Mouse (Mus musculus) liver, embryonic 16.5 days (tissue): ENCODE measurements around the gene Ssbp4. TPM values are rescaled to one million over a fixed set of nuclear protein-coding genes. Genes with fewer than 3 reads are reported as not detected.

Source experiments
- ATAC-seq: fragments of 200-750 bp; cut with Nextera tagmentation; 2 replicates; pipeline ENCODE4 v1.8.0; 2017; ENCODE audit warnings: low read depth, mild to moderate bottlenecking, moderate number of reproducible peaks, moderate library complexity
- H3K27ac ChIP-seq: fragments of 300-500 bp; sonication (generic); 2 replicates; pipeline ENCODE4 v1.5.1; 2014; ENCODE audit warnings: mild to moderate bottlenecking, low read length
- H3K27me3 ChIP-seq: fragments of 300-500 bp; sonication (generic); 2 replicates; pipeline ENCODE4 v1.6.1; 2014; ENCODE audit warnings: low read depth, low read length, mixed read lengths; ENCODE audit not compliant: control insufficient read depth, insufficient read depth
- H3K36me3 ChIP-seq: fragments of 300-500 bp; sonication (generic); 2 replicates; pipeline ENCODE4 v1.6.1; 2014; ENCODE audit warnings: mild to moderate bottlenecking; ENCODE audit not compliant: control insufficient read depth, insufficient read depth
- H3K4me1 ChIP-seq: fragments of 300-500 bp; sonication (generic); 2 replicates; pipeline ENCODE4 v1.6.1; 2014; ENCODE audit warnings: low read depth, low read length, mixed read lengths; ENCODE audit not compliant: control insufficient read depth
- H3K4me2 ChIP-seq: fragments of 300-500 bp; sonication (generic); 2 replicates; pipeline ENCODE4 v1.6.1; 2014; ENCODE audit warnings: low read depth, low read length, mixed read lengths
- H3K4me3 ChIP-seq: fragments of 300-500 bp; sonication (generic); 2 replicates; pipeline ENCODE4 v1.5.1; 2014; ENCODE audit warnings: low read depth, mild to moderate bottlenecking, low read length
- H3K9ac ChIP-seq: fragments of 300-500 bp; sonication (generic); 2 replicates; pipeline ENCODE4 v1.6.1; 2014; ENCODE audit warnings: low read depth, low read length
- H3K9me3 ChIP-seq: fragments of 300-500 bp; sonication (generic); replicated peaks from 2 replicates; pipeline ENCODE4 v1.6.1; 2016; ENCODE audit warnings: low read length; ENCODE audit not compliant: control insufficient read depth
- WGBS: fragments of 180-500 bp; shearing (Covaris S2); extraction: QIAGEN DNeasy Blood & Tissue Kit; methylation state at CpG from one replicate; pipeline ENCODE4 v1.1.7; 2014; ENCODE audit not compliant: insufficient replicate concordance; 5-methylcytosine and 5-hydroxymethylcytosine counted together
- polyA plus RNA-seq: library from polyadenylated mRNA; unstranded; fragments of >200 nt; fragmentation: Nextera tagmentation; extraction: Ambion mirVana; gene quantifications from 2 replicates; pipeline ENCODE4 v1.2.1, GENCODE M21; 2015

Gene Ssbp4
- polyA plus RNA-seq, 1 experiment from 2014 or later = 32.3 TPM

DNA sequence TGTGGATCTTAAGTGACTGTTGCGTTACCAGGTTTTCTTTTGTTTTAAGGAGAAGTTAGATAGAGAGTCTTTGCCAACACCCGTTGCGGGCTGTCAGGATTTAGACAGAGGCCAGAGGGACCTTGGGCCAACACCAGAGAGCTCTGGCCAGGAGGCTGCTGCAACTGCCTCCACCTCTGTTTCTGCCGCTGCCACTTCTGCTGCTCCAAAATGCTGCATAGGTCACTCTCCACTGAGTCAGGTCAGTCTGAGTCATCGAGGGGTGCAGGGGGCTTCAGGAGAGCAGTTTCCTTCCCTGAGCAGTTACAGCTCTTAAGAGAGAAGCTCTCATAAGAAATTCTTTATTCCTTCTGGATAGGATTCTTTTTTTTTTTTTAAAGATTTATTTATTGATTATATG is 18.4 kb upstream of the Ssbp4 start:
- no peak for ATAC-seq
- Histone ChIP-seq H3K4me2 (no peak overlapping the region), H3K27me3 (peaks cover 6% of the 10 kb centered on the region), H3K4me3 (no peak overlapping the region), H3K9ac (no peak overlapping the region), H3K9me3 (no peaks in the 10 kb centered on the region), H3K4me1 (peaks cover 46% of the 10 kb centered on the region), H3K36me3 (no peaks in the 10 kb centered on the region), H3K27ac (no peak overlapping the region)
- 70% methylated on average over 5 of the region's 5 CpGs for WGBS

GRCm38 (mm10) chr8:70625104-70625503 is 16.4 kb upstream of the Ssbp4 start:
- Histone ChIP-seq H3K4me3 (no peak overlapping the region), H3K9ac (no peak overlapping the region), H3K36me3 (no peaks in the 10 kb centered on the region), H3K9me3 (no peaks in the 10 kb centered on the region), H3K27ac (no peak overlapping the region), H3K4me2 (no peak overlapping the region), H3K4me1 (peaks cover 48% of the 10 kb centered on the region), H3K27me3 (no peaks in the 10 kb centered on the region)
- WGBS = 26% methylated on average over 5 of the region's 5 CpGs
- no peak for ATAC-seq

DNA sequence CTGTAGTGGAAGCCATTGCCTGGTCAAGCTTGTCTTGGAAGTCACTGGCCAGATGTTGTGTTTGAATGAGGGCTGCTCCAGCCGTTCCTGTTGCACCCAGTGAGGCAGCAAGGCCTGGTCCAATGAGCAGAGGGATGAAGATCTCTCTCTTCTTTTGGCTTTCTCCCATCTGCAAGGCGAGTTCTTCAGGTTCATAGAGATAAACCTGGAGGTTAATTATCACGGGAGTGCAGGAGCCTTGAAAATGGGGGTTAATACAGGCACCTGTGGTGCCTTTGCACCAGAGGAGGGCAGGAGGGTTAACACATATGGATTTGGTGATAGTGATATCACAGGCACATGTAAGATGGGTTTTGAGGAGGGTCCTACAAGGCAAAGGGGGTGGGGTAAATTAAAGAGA is 13.5 kb upstream of the Ssbp4 start:
- WGBS = 9% methylated on average over 3 of the region's 3 CpGs
- H3K9ac ChIP-seq = peak overlapping the region; percentile 31; the same call in 1 of the 2 replicates
- H3K27ac ChIP-seq = peak overlapping the region; percentile 91
- H3K4me2 ChIP-seq = peak overlapping the region; percentile 25
- peaks cover 67% of the 10 kb centered on the region for H3K4me1 ChIP-seq
- peak overlapping the region; percentile 14; the same call in 1 of the 2 replicates for H3K4me3 ChIP-seq
- H3K36me3 ChIP-seq = no peaks in the 10 kb centered on the region
- H3K9me3 ChIP-seq = no peaks in the 10 kb centered on the region
- no peaks in the 10 kb centered on the region for H3K27me3 ChIP-seq
- ATAC-seq = peak; percentile 78

- Histone ChIP-seq H3K27me3 (no peaks in the 10 kb centered on the region), H3K9ac (no peak overlapping the region), H3K27ac (peak overlapping the region; percentile 86), H3K4me1 (peaks cover 66% of the 10 kb centered on the region), H3K4me3 (peak overlapping the region; percentile 25; the same call in 1 of the 2 replicates), H3K36me3 (no peaks in the 10 kb centered on the region), H3K9me3 (no peaks in the 10 kb centered on the region), H3K4me2 (peak overlapping the region; percentile 49)
- WGBS = 10% methylated on average over 9 of the region's 9 CpGs
- peak; percentile 84 for ATAC-seq
Measured at GRCm38 (mm10) chr8:70618888-70619334, 10.2 kb upstream of the Ssbp4 start.

DNA sequence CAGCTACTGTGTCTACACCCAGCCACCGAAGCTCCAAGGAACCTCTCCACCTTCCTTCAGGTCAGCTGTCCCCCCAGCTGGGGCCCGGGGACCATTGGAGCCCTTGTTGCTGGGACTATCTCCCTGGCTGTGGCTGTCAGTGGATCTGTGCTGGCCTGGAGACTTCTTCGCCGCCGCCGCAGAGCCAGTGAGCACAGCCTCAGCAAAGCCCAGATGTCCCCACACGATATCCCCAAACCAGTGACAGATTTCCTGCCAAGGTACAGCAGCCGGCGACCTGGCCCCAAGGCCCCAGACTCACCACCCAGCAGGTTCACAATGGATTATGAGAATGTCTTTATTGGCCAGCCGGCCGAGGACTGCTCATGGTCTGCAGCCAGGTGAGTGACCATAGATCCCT is 9.3 kb upstream of the Ssbp4 start:
- Histone ChIP-seq H3K4me2 (peak overlapping the region; percentile 49), H3K27ac (peak overlapping the region; percentile 57), H3K9me3 (no peaks in the 10 kb centered on the region), H3K4me3 (peak overlapping the region; percentile 31), H3K9ac (peak overlapping the region; percentile 49), H3K27me3 (no peaks in the 10 kb centered on the region), H3K36me3 (no peaks in the 10 kb centered on the region), H3K4me1 (peaks cover 57% of the 10 kb centered on the region)
- no peak for ATAC-seq
- WGBS = 21% methylated on average over 11 of the region's 11 CpGs

- ATAC-seq = no peak
- Histone ChIP-seq H3K4me2 (no peak overlapping the region), H3K4me3 (peak overlapping the region; percentile 25; the same call in 1 of the 2 replicates), H3K9ac (no peak overlapping the region), H3K27me3 (no peaks in the 10 kb centered on the region), H3K27ac (peak overlapping the region; percentile 33; the same call in 1 of the 2 replicates), H3K4me1 (peaks cover 49% of the 10 kb centered on the region), H3K9me3 (no peaks in the 10 kb centered on the region), H3K36me3 (no peaks in the 10 kb centered on the region)
- WGBS = 30% methylated on average over 11 of the region's 11 CpGs
Measured at GRCm38 (mm10) chr8:70616645-70617044, 8.0 kb upstream of the Ssbp4 start.

DNA sequence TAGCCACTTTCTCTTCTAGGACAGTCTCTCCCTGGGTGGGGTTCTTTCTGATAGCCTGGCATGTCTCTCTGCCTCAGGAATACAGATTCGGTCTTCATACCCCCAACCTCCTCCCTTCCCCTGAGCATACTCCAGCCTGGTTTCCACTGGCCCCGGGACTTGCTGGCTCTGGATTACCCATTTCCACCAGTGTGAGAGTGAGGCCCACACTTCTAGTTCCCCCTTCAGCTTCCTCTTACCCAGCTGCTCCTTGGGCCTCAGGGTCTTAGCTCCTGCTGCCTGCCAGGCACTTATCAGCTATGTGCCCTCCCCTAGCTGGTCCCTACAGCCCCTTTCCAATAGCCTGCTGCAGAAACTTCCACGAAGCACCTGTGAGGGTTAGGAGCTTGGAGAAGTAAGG is 7.2 kb upstream of the Ssbp4 start, which contains the start of gene Lrrc25:
Gene Lrrc25, plus strand, starts transcription at position 262 of the 400 bp plus-strand sequence.
- Histone ChIP-seq H3K36me3 (no peaks in the 10 kb centered on the region), H3K9ac (no peak within 1 kb of the TSS), H3K27me3 (no peaks in the 10 kb centered on the region), H3K4me1 (peaks cover 49% of the 10 kb centered on the region), H3K9me3 (no peaks in the 10 kb centered on the region), H3K4me2 (no peak within 1 kb of the TSS), H3K27ac (peak within 1 kb of the TSS; percentile 33), H3K4me3 (peak within 1 kb of the TSS; percentile 25; the same call in 1 of the 2 replicates)
- no peak for ATAC-seq
- WGBS = 19% methylated on average over 3 of the region's 3 CpGs

DNA sequence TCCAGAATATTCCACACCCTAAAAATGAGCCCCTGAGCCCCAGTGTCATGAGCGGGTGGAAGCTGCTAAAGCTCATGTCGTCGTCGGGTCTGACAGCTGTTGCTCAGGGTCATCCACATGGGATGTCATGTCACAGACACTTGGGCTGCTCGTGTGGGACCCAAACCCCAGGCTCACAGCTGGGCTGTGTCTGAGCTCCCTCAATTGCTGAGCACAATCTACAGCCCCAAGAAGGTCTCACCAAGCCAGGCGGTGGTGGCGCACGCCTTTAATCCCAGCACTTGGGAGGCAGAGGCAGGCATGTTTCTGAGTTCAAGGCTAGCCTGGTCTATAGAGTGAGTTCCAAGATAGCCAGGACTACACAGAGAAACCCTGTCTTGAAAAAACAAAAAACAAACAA is 6.6 kb upstream of the Ssbp4 start:
- Histone ChIP-seq H3K9ac (no peak overlapping the region), H3K36me3 (no peaks in the 10 kb centered on the region), H3K9me3 (no peaks in the 10 kb centered on the region), H3K4me1 (peaks cover 49% of the 10 kb centered on the region), H3K27me3 (no peaks in the 10 kb centered on the region), H3K4me3 (no peak overlapping the region), H3K4me2 (no peak overlapping the region), H3K27ac (no peak overlapping the region)
- 74% methylated on average over 8 of the region's 8 CpGs for WGBS
- no peak for ATAC-seq

GRCm38 (mm10) chr8:70614469-70614868 is 5.8 kb upstream of the Ssbp4 start:
- Histone ChIP-seq H3K36me3 (no peaks in the 10 kb centered on the region), H3K9me3 (no peaks in the 10 kb centered on the region), H3K27ac (no peak overlapping the region), H3K4me1 (peaks cover 54% of the 10 kb centered on the region), H3K9ac (no peak overlapping the region), H3K4me3 (no peak overlapping the region), H3K27me3 (peaks cover 3% of the 10 kb centered on the region), H3K4me2 (no peak overlapping the region)
- WGBS = 63% methylated on average over 5 of the region's 5 CpGs
- ATAC-seq = no peak
